Mouse (Mus musculus): Measurements from ENCODE around the gene Samd8. TPM values are rescaled to one million over a fixed set of nuclear protein-coding genes. Genes with fewer than 3 reads are reported as not detected.

The Samd8 gene
- polyA plus RNA-seq, 1 experiment from 2014 or later: 11.6 TPM

- no peaks in the 10 kb centered on the region for H3K9me3 ChIP-seq
- no peaks in the 10 kb centered on the region; the same call in 1 of the 2 replicates for H3K4me1 ChIP-seq (replicated peaks)
- no peak overlapping the region for H3K4me2 ChIP-seq (replicated peaks)
- no peak overlapping the region for H3K9ac ChIP-seq
- no peak overlapping the region for H3K4me3 ChIP-seq (replicated peaks)
- 83% methylated on average over 8 of the region's 8 CpGs for WGBS
- no peaks in the 10 kb centered on the region for H3K27me3 ChIP-seq (replicated peaks)
- no peak for ATAC-seq
- H3K27ac ChIP-seq: no peak overlapping the region
- no peaks in the 10 kb centered on the region for H3K36me3 ChIP-seq
Measured at GRCm38 (mm10) chr14:21722021-21722698, 28.2 kb upstream of the Samd8 start.

DNA sequence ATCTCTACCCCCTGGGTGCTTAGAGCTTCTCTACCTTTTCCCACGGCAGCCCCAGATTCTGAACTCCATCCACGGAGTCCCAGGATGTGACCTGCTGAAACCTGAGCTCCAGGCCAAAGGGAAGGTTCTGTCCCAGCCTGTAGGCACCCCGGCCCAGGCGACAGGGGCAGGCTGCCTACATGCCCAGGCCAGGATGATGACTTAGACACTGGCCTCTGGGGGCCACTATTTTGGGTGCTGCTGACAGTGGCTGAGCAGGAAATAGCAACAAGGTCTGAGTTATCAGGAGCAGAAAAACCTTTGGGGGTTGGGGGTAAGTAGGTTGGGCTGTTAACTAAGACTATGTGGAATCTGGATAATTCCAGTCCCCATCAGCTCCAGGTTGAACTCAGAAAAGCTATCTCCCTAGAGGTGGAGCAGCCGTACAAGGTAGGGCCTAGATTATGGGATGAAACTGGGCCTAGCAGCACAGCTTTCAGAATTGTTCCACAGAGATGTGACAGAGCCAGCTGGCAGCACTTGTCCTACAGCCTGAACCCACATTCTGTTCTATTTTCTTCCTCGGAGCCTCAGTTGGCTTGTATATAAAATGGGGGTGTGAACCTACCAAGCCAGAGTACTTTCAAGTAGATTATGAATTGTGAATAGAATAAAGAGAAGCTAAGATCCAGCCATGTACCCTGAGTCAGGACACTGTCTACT is 21.1 kb upstream of the Samd8 start:
- no peaks in the 10 kb centered on the region for H3K27me3 ChIP-seq (replicated peaks)
- H3K9me3 ChIP-seq: no peaks in the 10 kb centered on the region; the same call in 1 of the 2 replicates
- H3K36me3 ChIP-seq: no peaks in the 10 kb centered on the region
- no peak overlapping the region for H3K4me3 ChIP-seq (replicated peaks)
- H3K9ac ChIP-seq: no peak overlapping the region
- H3K27ac ChIP-seq: no peak overlapping the region
- 80% methylated on average over 6 of the region's 6 CpGs for WGBS
- H3K4me2 ChIP-seq (replicated peaks): no peak overlapping the region
- ATAC-seq: no peak
- H3K4me1 ChIP-seq (replicated peaks): no peaks in the 10 kb centered on the region

- no peak for ATAC-seq
- H3K4me2 ChIP-seq (replicated peaks): no peak overlapping the region
- no peaks in the 10 kb centered on the region for H3K27me3 ChIP-seq (replicated peaks)
- no peak overlapping the region for H3K27ac ChIP-seq
- no peaks in the 10 kb centered on the region; the same call in 1 of the 2 replicates for H3K9me3 ChIP-seq
- H3K4me1 ChIP-seq (replicated peaks): no peaks in the 10 kb centered on the region
- H3K4me3 ChIP-seq (replicated peaks): no peak overlapping the region
- H3K9ac ChIP-seq: no peak overlapping the region
- H3K36me3 ChIP-seq: no peaks in the 10 kb centered on the region
- 82% methylated on average over 4 of the region's 4 CpGs for WGBS
Measured at GRCm38 (mm10) chr14:21729936-21730335, 20.4 kb upstream of the Samd8 start.

DNA sequence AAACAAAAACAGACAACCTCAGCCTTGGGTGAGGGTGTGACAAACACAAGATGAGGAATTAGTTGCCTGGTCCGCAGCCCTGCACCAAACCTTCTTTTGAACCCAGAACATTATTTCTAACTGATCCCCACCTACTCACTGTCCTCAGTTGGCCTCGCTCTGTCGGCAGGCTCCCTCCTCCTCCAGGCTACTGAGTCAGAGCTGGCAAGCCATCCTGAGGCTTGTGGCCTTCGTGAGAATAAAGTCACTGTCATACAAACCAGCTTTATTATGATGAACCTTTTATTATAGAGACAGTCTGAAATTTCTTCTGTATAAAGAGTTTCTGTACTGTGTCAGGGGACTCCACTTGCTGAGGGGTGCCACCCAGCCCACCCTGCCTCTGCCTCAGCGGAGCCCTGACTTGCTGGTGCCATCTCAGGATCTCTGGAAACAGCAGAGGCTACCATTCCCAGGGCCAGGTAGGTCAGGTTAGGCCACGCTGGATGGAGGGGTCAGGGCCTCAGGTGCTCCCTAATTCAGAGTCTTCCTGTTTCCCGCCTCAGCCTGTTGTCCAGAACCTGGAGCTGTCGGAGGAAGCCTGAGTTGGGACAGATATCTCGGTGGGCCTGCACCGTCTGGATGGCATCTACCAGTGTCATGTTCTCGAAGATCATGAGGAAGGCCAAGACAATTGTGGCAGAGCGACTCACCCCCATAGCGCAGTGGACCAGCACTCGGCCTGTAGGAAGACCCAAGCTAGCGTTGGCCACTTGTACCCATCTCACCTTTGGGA is 17.0 kb upstream of the Samd8 start:
- 90% methylated on average over 15 of the region's 15 CpGs for WGBS
- Histone ChIP-seq H3K4me1 (replicated peaks) (no peaks in the 10 kb centered on the region), H3K27me3 (replicated peaks) (no peaks in the 10 kb centered on the region), H3K9ac (no peak overlapping the region), H3K36me3 (no peaks in the 10 kb centered on the region), H3K4me3 (replicated peaks) (no peak overlapping the region), H3K27ac (no peak overlapping the region), H3K9me3 (no peaks in the 10 kb centered on the region; the same call in 1 of the 2 replicates), H3K4me2 (replicated peaks) (no peak overlapping the region)
- no peak for ATAC-seq

DNA sequence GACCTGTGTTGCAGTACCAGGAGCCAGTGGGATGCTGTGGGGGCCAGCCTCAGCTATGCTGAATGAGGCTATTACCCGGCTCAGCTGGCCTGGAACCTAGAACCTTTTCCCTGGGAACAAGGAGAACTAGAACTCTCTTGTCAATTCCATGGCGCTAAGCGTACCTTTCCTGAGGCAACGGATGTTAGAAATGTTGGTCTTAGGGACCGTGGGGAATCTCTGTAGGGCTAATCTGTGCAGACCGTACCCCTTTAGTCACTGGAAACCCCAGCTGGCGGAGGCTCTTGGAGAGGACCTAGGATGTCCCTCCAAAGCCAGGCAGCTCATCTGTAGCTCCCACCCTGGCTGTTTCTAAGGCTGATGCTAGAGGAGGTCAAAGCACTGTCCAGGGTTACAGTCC is 10.0 kb upstream of the Samd8 start:
- H3K9me3 ChIP-seq: no peaks in the 10 kb centered on the region
- no peaks in the 10 kb centered on the region for H3K27me3 ChIP-seq (replicated peaks)
- H3K4me1 ChIP-seq (replicated peaks): no peaks in the 10 kb centered on the region
- H3K36me3 ChIP-seq: no peaks in the 10 kb centered on the region
- no peak overlapping the region for H3K4me3 ChIP-seq (replicated peaks)
- no peak overlapping the region for H3K27ac ChIP-seq
- 96% methylated on average over 7 of the region's 7 CpGs for WGBS
- H3K4me2 ChIP-seq (replicated peaks): no peak overlapping the region
- ATAC-seq: no peak
- H3K9ac ChIP-seq: no peak overlapping the region

GRCm38 (mm10) chr14:21741314-21741713 is 9.0 kb upstream of the Samd8 start:
- peak; percentile 31 for ATAC-seq
- Histone ChIP-seq H3K27me3 (replicated peaks) (no peaks in the 10 kb centered on the region), H3K4me1 (replicated peaks) (no peaks in the 10 kb centered on the region), H3K4me3 (replicated peaks) (no peak overlapping the region), H3K36me3 (no peaks in the 10 kb centered on the region), H3K4me2 (replicated peaks) (no peak overlapping the region), H3K9ac (no peak overlapping the region), H3K9me3 (no peaks in the 10 kb centered on the region), H3K27ac (no peak overlapping the region)
- 92% methylated on average over 3 of the region's 3 CpGs for WGBS

GRCm38 (mm10) chr14:21741786-21742185 is 8.5 kb upstream of the Samd8 start:
- H3K4me2 ChIP-seq (replicated peaks): no peak overlapping the region
- no peaks in the 10 kb centered on the region for H3K9me3 ChIP-seq
- no peaks in the 10 kb centered on the region for H3K27me3 ChIP-seq (replicated peaks)
- no peaks in the 10 kb centered on the region for H3K36me3 ChIP-seq
- no peak overlapping the region for H3K27ac ChIP-seq
- H3K9ac ChIP-seq: no peak overlapping the region
- ATAC-seq: peak; percentile 83
- WGBS: 15% methylated on average over 4 of the region's 4 CpGs
- no peak overlapping the region for H3K4me3 ChIP-seq (replicated peaks)
- no peaks in the 10 kb centered on the region for H3K4me1 ChIP-seq (replicated peaks)

- H3K4me1 ChIP-seq (replicated peaks): no peaks in the 10 kb centered on the region
- H3K4me3 ChIP-seq (replicated peaks): no peak overlapping the region
- ATAC-seq: no peak
- no peaks in the 10 kb centered on the region for H3K27me3 ChIP-seq (replicated peaks)
- WGBS: 92% methylated on average over 4 of the region's 4 CpGs
- no peak overlapping the region for H3K27ac ChIP-seq
- H3K9ac ChIP-seq: no peak overlapping the region
- no peak overlapping the region for H3K4me2 ChIP-seq (replicated peaks)
- no peaks in the 10 kb centered on the region for H3K36me3 ChIP-seq
- H3K9me3 ChIP-seq: no peaks in the 10 kb centered on the region
Measured at GRCm38 (mm10) chr14:21742441-21742840, 7.9 kb upstream of the Samd8 start.

- no peaks in the 10 kb centered on the region for H3K9me3 ChIP-seq
- no peaks in the 10 kb centered on the region for H3K36me3 ChIP-seq
- no peaks in the 10 kb centered on the region for H3K4me1 ChIP-seq (replicated peaks)
- 84% methylated on average over 1 of the region's 1 CpGs for WGBS
- no peak overlapping the region for H3K4me2 ChIP-seq (replicated peaks)
- H3K27me3 ChIP-seq (replicated peaks): no peaks in the 10 kb centered on the region
- H3K9ac ChIP-seq: no peak overlapping the region
- no peak overlapping the region for H3K4me3 ChIP-seq (replicated peaks)
- ATAC-seq: no peak
- no peak overlapping the region for H3K27ac ChIP-seq
Measured at GRCm38 (mm10) chr14:21744169-21744568, 6.2 kb upstream of the Samd8 start.

DNA sequence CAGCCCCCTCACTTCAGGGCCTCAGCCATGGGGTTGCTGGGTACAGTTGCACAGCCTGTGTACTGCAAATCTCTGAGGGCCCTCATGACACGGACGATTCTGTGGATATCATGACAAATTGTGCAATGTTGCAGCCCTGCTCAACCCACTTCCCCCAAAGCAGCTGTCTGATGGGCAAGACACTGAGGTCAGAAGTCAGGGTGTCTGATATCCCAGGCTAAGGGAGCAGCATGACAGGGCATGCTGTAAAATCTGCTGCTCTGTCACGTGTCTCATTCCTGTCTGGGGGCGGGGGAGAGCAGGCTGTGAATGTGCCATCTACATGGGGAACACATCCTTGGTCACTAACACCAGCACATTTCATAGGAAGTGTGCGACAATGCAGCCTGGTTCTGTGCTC is 5.2 kb upstream of the Samd8 start:
- Histone ChIP-seq H3K4me2 (replicated peaks) (no peak overlapping the region), H3K9me3 (no peaks in the 10 kb centered on the region), H3K27ac (no peak overlapping the region), H3K36me3 (no peaks in the 10 kb centered on the region), H3K27me3 (replicated peaks) (no peaks in the 10 kb centered on the region), H3K9ac (no peak overlapping the region), H3K4me1 (replicated peaks) (no peaks in the 10 kb centered on the region), H3K4me3 (replicated peaks) (no peak overlapping the region)
- no peak for ATAC-seq
- 75% methylated on average over 5 of the region's 5 CpGs for WGBS

- no peak overlapping the region for H3K9ac ChIP-seq
- WGBS: 91% methylated on average over 8 of the region's 8 CpGs
- no peaks in the 10 kb centered on the region for H3K4me1 ChIP-seq (replicated peaks)
- H3K27me3 ChIP-seq (replicated peaks): no peaks in the 10 kb centered on the region
- no peak overlapping the region for H3K4me3 ChIP-seq (replicated peaks)
- ATAC-seq: no peak
- no peaks in the 10 kb centered on the region for H3K36me3 ChIP-seq
- H3K4me2 ChIP-seq (replicated peaks): no peak overlapping the region
- H3K27ac ChIP-seq: no peak overlapping the region
- no peaks in the 10 kb centered on the region for H3K9me3 ChIP-seq
Measured at GRCm38 (mm10) chr14:21746251-21746650, 4.1 kb upstream of the Samd8 start.

- H3K27ac ChIP-seq: no peak overlapping the region
- WGBS: 82% methylated on average over 2 of the region's 2 CpGs
- no peak overlapping the region for H3K4me3 ChIP-seq (replicated peaks)
- H3K9me3 ChIP-seq: no peaks in the 10 kb centered on the region
- no peaks in the 10 kb centered on the region for H3K4me1 ChIP-seq (replicated peaks)
- H3K36me3 ChIP-seq: no peaks in the 10 kb centered on the region
- H3K4me2 ChIP-seq (replicated peaks): no peak overlapping the region
- no peak for ATAC-seq
- no peaks in the 10 kb centered on the region for H3K27me3 ChIP-seq (replicated peaks)
- H3K9ac ChIP-seq: no peak overlapping the region
Measured at GRCm38 (mm10) chr14:21746846-21747245, 3.5 kb upstream of the Samd8 start.
